Mouse (Mus musculus) liver, adult 2 months (tissue): ENCODE results near the gene Themis2. TPM values are rescaled to one million over a fixed set of nuclear protein-coding genes. Genes with fewer than 3 reads are reported as not detected.

Experiments
- DNase-seq: peaks from one replicate; pipeline ENCODE4 v3.0.0-alpha.2; 2011; ENCODE audit warnings: low read depth, low spot score; ENCODE audit errors: extremely low read depth
- H3K27ac ChIP-seq: fragments of 200-500 bp; replicated peaks from 2 replicates; pipeline ENCODE4 v1.5.1; 2012; ENCODE audit warnings: low read depth, mild to moderate bottlenecking, control low read depth, inconsistent platforms, low read length; ENCODE audit not compliant: insufficient read depth
- H3K27me3 ChIP-seq: fragments of 200-500 bp; 2 replicates; pipeline ENCODE4 v1.6.1; 2012; ENCODE audit warnings: mild to moderate bottlenecking, moderate library complexity, low read length, inconsistent platforms; ENCODE audit not compliant: control insufficient read depth, insufficient read depth
- H3K36me3 ChIP-seq: fragments of 200-500 bp; 2 replicates; pipeline ENCODE4 v1.6.1; 2012; ENCODE audit warnings: low read length, inconsistent platforms; ENCODE audit not compliant: control insufficient read depth, insufficient read depth
- H3K4me1 ChIP-seq: fragments of 200-500 bp; 2 replicates; pipeline ENCODE4 v1.6.1; 2011; ENCODE audit warnings: low read length; ENCODE audit not compliant: control insufficient read depth, insufficient read depth
- H3K4me3 ChIP-seq: fragments of 200-500 bp; 2 replicates; pipeline ENCODE4 v1.5.1; 2011; ENCODE audit warnings: low read depth, mild to moderate bottlenecking, control low read depth, low read length, moderate library complexity; ENCODE audit not compliant: insufficient read depth
- H3K79me2 ChIP-seq: fragments of 200-500 bp; 2 replicates; pipeline ENCODE4 v1.6.1; 2012; ENCODE audit warnings: inconsistent platforms, mild to moderate bottlenecking, low read length, moderate library complexity; ENCODE audit not compliant: control insufficient read depth, insufficient read depth
- H3K9ac ChIP-seq: fragments of 200-500 bp; 2 replicates; pipeline ENCODE4 v1.6.1; 2012; ENCODE audit warnings: low read depth, mild to moderate bottlenecking, control low read depth, inconsistent platforms, low read length
- CTCF ChIP-seq: fragments of 200-500 bp; IDR thresholded peaks from 2 replicates; pipeline ENCODE4 v1.5.1; 2011; ENCODE audit warnings: low read depth, low read length, control low read depth
- POLR2A ChIP-seq: fragments of 200-500 bp; IDR thresholded peaks from 2 replicates; pipeline ENCODE4 v1.6.1; 2011; ENCODE audit warnings: low read length, control low read depth; ENCODE audit not compliant: insufficient read depth; ENCODE audit errors: extremely low read depth
- WGBS: fragments of 180-500 bp; shearing (Covaris S2); methylation state at CpG from one replicate; pipeline ENCODE4 v1.1.7; 2018; 5-methylcytosine and 5-hydroxymethylcytosine counted together
- polyA plus RNA-seq: library from polyadenylated mRNA; depleted of rRNA; stranded (reverse); fragments of >200 nt; gene quantifications from 2 replicates; pipeline ENCODE4 v1.2.3, GENCODE M21; 2012; rRNA removed
- total RNA-seq: library from RNA; depleted of rRNA; stranded (reverse); fragments of >200 nt; gene quantifications from 2 replicates; pipeline ENCODE4 v1.2.3, GENCODE M21; 2014; rRNA removed

Themis2 gene
- 2.5 and 3.0 TPM in 2 replicates for total RNA-seq
- polyA plus RNA-seq: 1.3 and 3.1 TPM in 2 replicates

DNA sequence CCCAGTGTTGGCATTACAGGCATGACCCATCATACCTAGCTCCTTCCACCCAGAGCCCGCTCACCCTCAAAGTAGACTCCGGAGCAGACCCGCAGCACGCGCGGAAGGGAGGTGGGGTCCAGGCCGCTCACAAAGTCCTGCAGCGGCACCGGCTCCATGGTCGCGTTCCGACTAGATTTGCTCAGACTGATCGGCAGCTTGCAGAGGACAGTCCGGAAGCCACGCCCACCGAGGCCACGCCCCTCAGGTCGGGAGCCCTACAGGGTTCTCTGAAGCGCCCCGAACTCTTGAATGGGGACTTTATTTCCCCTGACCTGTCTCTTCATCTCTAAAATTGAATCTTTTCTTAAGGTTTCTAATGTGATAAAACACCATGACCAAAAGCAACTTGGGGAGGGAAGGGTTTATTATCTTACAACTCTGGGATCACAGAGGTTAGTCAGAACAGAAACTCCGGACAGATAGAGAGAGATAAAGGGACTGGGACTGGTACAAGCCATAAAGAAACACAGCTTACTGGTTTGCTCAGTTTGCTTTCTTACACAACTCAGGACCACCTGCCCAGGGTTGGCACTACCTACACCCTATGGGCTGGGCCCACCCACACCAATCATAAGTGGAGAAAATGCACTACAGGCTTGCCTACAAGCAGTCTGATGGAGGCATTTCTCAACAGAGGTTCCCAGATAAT lies at the start of gene Themis2:
Gene Themis2 (minus strand): TSS at position 192 of the 691 bp plus-strand sequence.
- Histone ChIP-seq H3K4me1 (no peaks in the 10 kb centered on the region), H3K9ac (peak within 1 kb of the TSS; percentile 60), H3K36me3 (no peaks in the 10 kb centered on the region), H3K4me3 (peak within 1 kb of the TSS; percentile 62), H3K27me3 (peaks cover 4% of the 10 kb centered on the region; the same call in 1 of the 2 replicates), H3K27ac (no peak within 1 kb of the TSS), H3K79me2 (no peaks in the 10 kb centered on the region)
- DNase-seq: peak; percentile 41
- TF ChIP-seq CTCF (no peak), POLR2A (no peak)
- 3% methylated on average over 21 of the region's 21 CpGs for WGBS

DNA sequence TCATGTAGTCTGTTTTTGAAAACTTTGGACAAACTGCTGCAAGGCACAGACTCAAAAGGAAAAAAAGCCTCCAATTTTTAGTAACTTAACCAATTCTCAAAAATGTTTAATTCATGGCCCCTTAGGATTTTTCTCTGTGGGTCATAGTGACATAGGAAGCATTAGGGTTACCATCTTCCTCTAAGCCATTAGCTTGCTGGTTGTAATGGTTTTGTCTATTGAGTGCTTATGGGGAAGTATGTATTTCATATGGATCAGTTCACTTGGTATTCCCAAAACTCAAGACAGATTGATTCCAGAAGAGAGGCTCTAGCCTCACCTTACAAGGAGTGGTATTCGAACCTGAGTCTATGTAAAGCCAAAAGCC lies 47.5 kb upstream of the Themis2 start:
- 88% methylated on average over 1 of the region's 1 CpGs for WGBS
- peaks cover 2% of the 10 kb centered on the region; the same call in 1 of the 2 replicates for H3K4me1 ChIP-seq
- TF ChIP-seq CTCF: no peak
- no peak for TF ChIP-seq POLR2A
- no peaks in the 10 kb centered on the region; the same call in 1 of the 2 replicates for H3K79me2 ChIP-seq
- peaks cover 10% of the 10 kb centered on the region for H3K36me3 ChIP-seq
- H3K4me3 ChIP-seq: no peak overlapping the region
- no peak overlapping the region for H3K27ac ChIP-seq
- H3K9ac ChIP-seq: no peak overlapping the region; the same call in 1 of the 2 replicates
- DNase-seq: no peak
- no peaks in the 10 kb centered on the region for H3K27me3 ChIP-seq

DNA sequence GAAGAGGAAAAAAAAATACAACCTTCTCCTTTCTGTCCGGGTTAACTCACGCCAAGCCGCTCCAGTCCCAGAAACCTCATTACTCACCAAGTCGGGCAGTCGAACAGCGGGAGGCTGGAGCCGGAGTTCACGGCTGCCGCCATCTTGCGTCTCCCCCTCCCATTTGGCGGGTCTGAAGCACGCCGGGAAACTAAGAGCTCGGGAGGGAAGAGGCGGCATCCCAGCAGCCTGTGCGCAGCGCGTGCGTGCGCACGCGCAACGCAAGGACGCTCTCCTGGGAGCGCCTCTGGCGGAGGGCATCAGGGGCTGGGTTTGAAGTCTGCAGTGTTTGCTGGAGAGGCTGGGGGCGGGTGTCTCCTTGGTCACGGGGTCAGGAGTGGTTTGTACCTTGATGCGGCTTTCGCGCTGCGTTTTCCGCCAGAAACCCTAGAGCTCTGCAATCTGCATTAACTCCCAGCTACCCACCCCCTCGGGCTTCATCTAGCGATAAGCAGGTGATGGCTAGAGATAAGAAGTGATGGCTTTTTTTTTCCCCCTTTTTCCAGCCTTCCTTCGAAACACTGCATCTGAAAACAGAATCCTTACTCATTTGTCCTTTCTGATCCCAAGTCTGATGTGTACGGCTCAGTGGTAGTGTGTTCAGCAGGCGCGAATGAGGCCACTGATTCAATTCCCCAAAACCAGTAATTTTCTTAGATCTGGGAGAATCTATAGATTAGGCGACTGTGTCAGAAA lies 47.0 kb upstream of the Themis2 start, which contains the start of gene Ppp1r8:
Gene Ppp1r8 (minus strand): TSS at position 200 of the 735 bp plus-strand sequence.
- Histone ChIP-seq H3K27ac (no peak within 1 kb of the TSS), H3K36me3 (peaks cover 12% of the 10 kb centered on the region), H3K9ac (peak within 1 kb of the TSS; percentile 64), H3K4me3 (peak within 1 kb of the TSS; percentile 69), H3K79me2 (no peaks in the 10 kb centered on the region; the same call in 1 of the 2 replicates), H3K27me3 (no peaks in the 10 kb centered on the region), H3K4me1 (peaks cover 2% of the 10 kb centered on the region; the same call in 1 of the 2 replicates)
- WGBS: 1% methylated on average over 40 of the region's 40 CpGs
- TF ChIP-seq POLR2A (peak; percentile 91), CTCF (peak; percentile 51)
- peak; percentile 81 for DNase-seq

DNA sequence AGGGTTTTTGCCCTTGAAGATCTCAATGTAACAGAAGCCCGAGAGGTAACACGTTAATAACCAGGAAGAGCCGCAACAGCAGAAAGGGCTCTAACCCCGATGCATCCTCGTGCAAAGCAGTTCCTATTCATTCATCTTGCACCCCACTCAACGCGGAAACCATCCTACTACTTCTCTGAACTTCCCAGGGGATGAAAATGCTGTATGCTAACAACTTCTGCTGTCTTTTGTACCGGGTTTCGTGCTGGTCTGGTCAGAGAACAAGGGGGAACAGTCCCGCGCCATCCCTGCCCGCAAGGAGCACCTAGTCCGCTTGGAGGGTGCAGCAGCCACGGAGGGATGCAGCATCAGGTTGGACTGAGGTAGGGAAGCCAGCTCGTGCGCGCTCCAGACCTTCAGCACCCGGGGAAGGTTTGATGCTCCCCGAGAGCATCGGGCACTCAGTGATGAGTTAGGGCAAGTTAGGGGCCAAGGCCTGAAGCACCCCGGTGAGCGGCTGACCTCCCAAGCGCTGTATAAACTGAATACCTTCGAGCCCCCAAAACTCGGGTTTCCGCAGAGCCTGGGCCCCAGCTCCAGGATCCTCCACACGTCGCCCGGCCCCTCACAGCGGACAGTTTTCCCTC lies 46.2 kb upstream of the Themis2 start:
- peak; percentile 2 for DNase-seq
- Histone ChIP-seq H3K4me1 (peaks cover 2% of the 10 kb centered on the region; the same call in 1 of the 2 replicates), H3K36me3 (peaks cover 8% of the 10 kb centered on the region), H3K4me3 (peak overlapping the region; percentile 69), H3K9ac (peak overlapping the region; percentile 64), H3K27ac (no peak overlapping the region), H3K27me3 (no peaks in the 10 kb centered on the region), H3K79me2 (no peaks in the 10 kb centered on the region; the same call in 1 of the 2 replicates)
- TF ChIP-seq CTCF: no peak
- TF ChIP-seq POLR2A: no peak
- under 1% methylated on average over 30 of the region's 30 CpGs for WGBS

DNA sequence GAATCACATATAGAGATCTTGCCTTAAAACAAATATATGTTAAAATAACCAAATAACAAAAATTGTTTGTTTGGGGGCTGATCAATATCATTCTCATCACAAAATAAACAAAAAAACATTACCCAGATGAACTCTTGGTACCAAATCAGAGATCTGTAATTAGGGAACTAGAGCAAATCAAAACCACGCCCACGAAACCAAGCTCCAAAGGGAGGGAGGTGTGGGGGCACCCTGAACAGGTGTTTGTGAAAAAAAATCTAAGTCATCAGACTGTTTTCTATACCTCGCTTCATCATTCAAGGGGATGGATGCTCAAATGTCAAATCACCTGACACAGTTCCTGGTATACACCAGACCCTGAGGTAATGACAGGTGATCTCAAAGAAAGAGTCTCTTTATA lies 45.3 kb upstream of the Themis2 start:
- Histone ChIP-seq H3K9ac (no peak overlapping the region), H3K27me3 (no peaks in the 10 kb centered on the region), H3K4me3 (no peak overlapping the region), H3K4me1 (peaks cover 2% of the 10 kb centered on the region; the same call in 1 of the 2 replicates), H3K36me3 (peaks cover 11% of the 10 kb centered on the region), H3K27ac (no peak overlapping the region), H3K79me2 (no peaks in the 10 kb centered on the region; the same call in 1 of the 2 replicates)
- WGBS: 92% methylated on average over 3 of the region's 3 CpGs
- TF ChIP-seq CTCF (no peak), POLR2A (no peak)
- no peak for DNase-seq
